Mouse (Mus musculus) left cerebral cortex, postnatal 25 days (tissue): ENCODE results near the gene Auts2. TPM values are rescaled to one million over a fixed set of nuclear protein-coding genes. Genes with fewer than 3 reads are reported as not detected.

ENCODE experiments used
- DNase-seq, 2 experiments: peaks; one replicate each; pipeline ENCODE4 v3.0.0; 2022; ENCODE audit warnings: low spot score in 2 of 2, mixed read lengths in 1 of 2
- intact Hi-C: fragments of 180-260 bp; cut with DNase I; formaldehyde crosslinking; loops from one replicate; pipeline ENCODE4 v1.15.1; 2025
- total RNA-seq, 2 experiments: library from RNA; stranded (reverse); gene quantifications; 2 replicates each; pipeline ENCODE4 v1.2.3; 2021

Auts2 gene
- total RNA-seq, 2 experiments from 2014 or later: 95.9 to 104 TPM

- intact Hi-C loops: no loop called here
Observed at GRCm38 (mm10) chr5:131916791-131917403, 626.2 kb downstream of the Auts2 start.

GRCm38 (mm10) chr5:131913562-131913961, 629.6 kb downstream of the Auts2 start:
- intact Hi-C loops: no loop called here
- no peak for DNase-seq

More at GRCm38 (mm10) chr5:131916791-131917403, 626.2 kb downstream of the Auts2 start:
- DNase-seq: no peak

GRCm38 (mm10) chr5:131912983-131913382, 630.2 kb downstream of the Auts2 start:
- no peak for DNase-seq
- intact Hi-C loops: no loop called here

- intact Hi-C loops: no loop called here
Observed at GRCm38 (mm10) chr5:131906313-131906712, 636.8 kb downstream of the Auts2 start.

GRCm38 (mm10) chr5:131904478-131904877, 638.7 kb downstream of the Auts2 start:
- intact Hi-C loops: no loop called here
- DNase-seq: no peak

More at GRCm38 (mm10) chr5:131906313-131906712, 636.8 kb downstream of the Auts2 start:
- DNase-seq: no peak

GRCm38 (mm10) chr5:131898048-131898638, 645.0 kb downstream of the Auts2 start:
- intact Hi-C loops: no loop called here

GRCm38 (mm10) chr5:131886636-131887035, 656.5 kb downstream of the Auts2 start:
- DNase-seq: no peak
- intact Hi-C loops: no loop called here

More at GRCm38 (mm10) chr5:131898048-131898638, 645.0 kb downstream of the Auts2 start:
- no peak for DNase-seq

GRCm38 (mm10) chr5:131876569-131876968, 666.6 kb downstream of the Auts2 start:
- intact Hi-C loops: no loop called here

GRCm38 (mm10) chr5:131875976-131876375, 667.2 kb downstream of the Auts2 start:
- DNase-seq: no peak
- intact Hi-C loops: no loop called here

More at GRCm38 (mm10) chr5:131876569-131876968, 666.6 kb downstream of the Auts2 start:
- no peak for DNase-seq

- DNase-seq: peak; percentile 14 to 60
- intact Hi-C loops: no loop called here
Observed at GRCm38 (mm10) chr5:131873116-131873515, 670.0 kb downstream of the Auts2 start.

GRCm38 (mm10) chr5:131869711-131870499, 673.2 kb downstream of the Auts2 start:
- no peak for DNase-seq
- intact Hi-C loops: no loop called here

- DNase-seq: no peak
- intact Hi-C loops: no loop called here
Observed at GRCm38 (mm10) chr5:131865200-131865599, 677.9 kb downstream of the Auts2 start.

- intact Hi-C loops: no loop called here
- no peak for DNase-seq
Observed at GRCm38 (mm10) chr5:131857976-131858375, 685.2 kb downstream of the Auts2 start.

GRCm38 (mm10) chr5:131855358-131855757, 687.8 kb downstream of the Auts2 start:
- intact Hi-C loops: no loop called here
- DNase-seq: no peak

GRCm38 (mm10) chr5:131851597-131852453, 691.3 kb downstream of the Auts2 start:
- DNase-seq: no peak
- intact Hi-C loops: no loop called here

- no peak for DNase-seq
- intact Hi-C loops: no loop called here
Observed at GRCm38 (mm10) chr5:131850632-131851335, 692.4 kb downstream of the Auts2 start.

GRCm38 (mm10) chr5:131849644-131850043, 693.5 kb downstream of the Auts2 start:
- no peak for DNase-seq
- intact Hi-C loops: no loop called here

GRCm38 (mm10) chr5:131844519-131844800, 698.7 kb downstream of the Auts2 start:
- no peak for DNase-seq
- intact Hi-C loops: no loop called here
